Mouse (Mus musculus): Measurements from ENCODE around the gene Atg4a-ps. TPM values are rescaled to one million over a fixed set of nuclear protein-coding genes. Genes with fewer than 3 reads are reported as not detected.

Gene Atg4a-ps
- polyA plus RNA-seq (2012; rRNA removed), result 0.05 TPM in 1 of 2 replicates, not detected in the other

GRCm38 (mm10) chr3:103645968-103646367, at the start of gene Atg4a-ps:
TSS of gene Atg4a-ps (minus strand) at chr3:103646068.

Other genes starting within 250 kb of the Atg4a-ps start
- 18.7 and 25.7 TPM in 2 replicates for gene Syt6, start 70.8 kb downstream of the Atg4a-ps start, polyA plus RNA-seq (2012; rRNA removed)
- 4.0 and 7.3 TPM in 2 replicates for gene Olfml3, start 91.9 kb upstream of the Atg4a-ps start, polyA plus RNA-seq (2012; rRNA removed)
- not detected in 2 replicates for gene Gm10964, start 93.3 kb upstream of the Atg4a-ps start, polyA plus RNA-seq (2012; rRNA removed)
- 26.1 and 27.7 TPM in 2 replicates for gene Hipk1, start 145.5 kb upstream of the Atg4a-ps start, polyA plus RNA-seq (2012; rRNA removed)
- gene Dclre1b, start 163.4 kb upstream of the Atg4a-ps start, polyA plus RNA-seq (2012; rRNA removed), result 8.3 and 8.9 TPM in 2 replicates
- gene Ap4b1, start 163.5 kb upstream of the Atg4a-ps start, polyA plus RNA-seq (2012; rRNA removed), result 22.8 and 23.6 TPM in 2 replicates
- 0.17 and 0.36 TPM in 2 replicates for gene Gm43064, start 163.5 kb upstream of the Atg4a-ps start, polyA plus RNA-seq (2012; rRNA removed)
- 1.9 TPM in 2 replicates for gene Bcl2l15, start 186.5 kb upstream of the Atg4a-ps start, polyA plus RNA-seq (2012; rRNA removed)
- 0.27 and 0.60 TPM in 2 replicates for gene Ptpn22, start 213.7 kb upstream of the Atg4a-ps start, polyA plus RNA-seq (2012; rRNA removed)